Mouse (Mus musculus) megakaryocyte, embryonic 14.5 days (primary cell): ENCODE results near the gene Ifi27l2b.

ENCODE experiments used
- FLI1 ChIP-seq: IDR thresholded peaks from 2 replicates; pipeline ENCODE4 v1.6.1; 2012; ENCODE audit warnings: low read length, inconsistent platforms, mixed read lengths
- GATA1 ChIP-seq: IDR thresholded peaks from 3 replicates; pipeline ENCODE4 v1.6.1; 2012; ENCODE audit warnings: mixed read lengths, low read length, inconsistent platforms, borderline replicate concordance

GRCm38 (mm10) chr12:103476779-103477389 lies 19.9 kb upstream of the Ifi27l2b start:
- TF ChIP-seq GATA1, result no peak
- TF ChIP-seq FLI1, result no peak
